Mouse (Mus musculus) limb, embryonic 10.5 days (tissue): ENCODE measurements around the gene Ptpn5. TPM values are rescaled to one million over a fixed set of nuclear protein-coding genes. Genes with fewer than 3 reads are reported as not detected.
A peak's percentile ranks its signal among the peaks of the same experiment; 100 is the strongest.

ENCODE experiments used
- DNase-seq: peaks from one replicate; pipeline ENCODE4 v3.0.0-alpha.2; 2017; ENCODE audit warnings: low spot score
- H3K27ac ChIP-seq: fragments of 300-500 bp; sonication (generic); 2 replicates; pipeline ENCODE4 v1.5.1; 2016; ENCODE audit warnings: mild to moderate bottlenecking
- H3K27me3 ChIP-seq: fragments of 300-500 bp; sonication (generic); 2 replicates; pipeline ENCODE4 v1.6.1; 2016; ENCODE audit warnings: low read depth, mild to moderate bottlenecking; ENCODE audit not compliant: poor library complexity, severe bottlenecking
- H3K36me3 ChIP-seq: fragments of 300-500 bp; sonication (generic); 2 replicates; pipeline ENCODE4 v1.6.1; 2016; ENCODE audit warnings: mild to moderate bottlenecking, moderate library complexity
- H3K4me1 ChIP-seq: fragments of 300-500 bp; sonication (generic); 2 replicates; pipeline ENCODE4 v1.6.1; 2016
- H3K4me3 ChIP-seq: fragments of 300-500 bp; sonication (generic); 2 replicates; pipeline ENCODE4 v1.5.1; 2016; ENCODE audit warnings: mild to moderate bottlenecking, moderate library complexity
- H3K9me3 ChIP-seq: fragments of 300-500 bp; sonication (generic); replicated peaks from 2 replicates; pipeline ENCODE4 v1.6.1; 2016; ENCODE audit warnings: mild to moderate bottlenecking
- WGBS: fragments of 180-500 bp; shearing (Covaris S2); methylation state at CpG from one replicate; pipeline ENCODE4 v1.1.7; 2016; 5-methylcytosine and 5-hydroxymethylcytosine counted together
- polyA plus RNA-seq: library from polyadenylated mRNA; unstranded; fragments of >200 nt; fragmentation: Nextera tagmentation; extraction: Ambion mirVana; gene quantifications from 2 replicates; pipeline ENCODE4 v1.2.1, GENCODE M21; 2016

Gene Ptpn5
- polyA plus RNA-seq: 0.20 and 0.30 TPM in 2 replicates

DNA sequence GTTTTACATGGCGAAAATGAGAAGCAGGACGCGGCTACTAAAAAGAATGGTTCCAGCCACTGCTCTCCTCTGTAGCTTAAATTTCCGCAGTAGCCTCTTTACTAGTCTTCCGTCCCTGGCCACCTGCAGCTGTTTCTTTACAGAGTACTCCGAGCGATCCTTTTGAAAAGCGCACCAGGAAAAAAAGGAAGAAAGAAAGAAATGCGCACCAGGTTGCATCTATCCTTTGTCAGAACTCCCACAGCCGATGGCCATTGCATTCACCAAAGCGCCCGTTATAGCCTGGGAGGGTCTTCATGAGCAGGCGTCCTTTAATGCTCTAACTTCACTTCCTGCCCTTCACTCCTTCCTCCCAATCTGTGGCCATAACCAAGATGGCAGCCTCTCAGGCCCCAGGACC, at the start of gene Ptpn5:
Ptpn5 (minus strand) TSS at position 354 of the 400 bp plus-strand sequence.
- Histone ChIP-seq H3K27ac (peak within 1 kb of the TSS; percentile 75), H3K36me3 (no peaks in the 10 kb centered on the region), H3K4me3 (peak within 1 kb of the TSS; percentile 66), H3K4me1 (peaks cover 18% of the 10 kb centered on the region), H3K27me3 (peaks cover 73% of the 10 kb centered on the region), H3K9me3 (no peaks in the 10 kb centered on the region)
- 9% methylated on average over 13 of the region's 13 CpGs for WGBS
- DNase-seq: no peak

- 86% methylated on average over 5 of the region's 5 CpGs for WGBS
- no peaks in the 10 kb centered on the region for H3K9me3 ChIP-seq
- no peak overlapping the region for H3K4me3 ChIP-seq
- DNase-seq: no peak
- H3K36me3 ChIP-seq: no peaks in the 10 kb centered on the region
- no peak overlapping the region for H3K27ac ChIP-seq
- no peaks in the 10 kb centered on the region for H3K4me1 ChIP-seq
- H3K27me3 ChIP-seq: no peaks in the 10 kb centered on the region
These were observed 37.3 kb upstream of the Ptpn5 start for GRCm38 (mm10) chr7:47170814-47171213.

DNA sequence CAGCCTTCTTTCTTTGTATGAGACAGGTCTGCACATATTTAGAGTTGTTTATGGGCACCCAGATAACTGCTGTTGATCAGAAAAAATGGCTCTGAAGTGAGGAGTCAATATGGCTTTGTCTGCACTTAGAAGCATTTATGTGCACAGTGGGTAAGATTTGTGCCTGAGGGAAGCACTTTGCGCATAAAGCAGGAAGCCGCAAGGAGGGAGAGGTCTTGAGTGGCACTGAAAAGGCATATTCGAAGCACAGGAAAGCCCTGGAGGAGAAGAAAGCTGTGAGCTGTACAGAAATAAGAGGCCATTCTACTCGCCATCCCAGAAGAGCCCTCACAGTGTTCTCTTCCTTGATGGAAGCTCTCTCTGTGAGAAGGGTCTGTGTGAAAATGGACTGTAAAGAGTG, 31.5 kb upstream of the Ptpn5 start:
- Histone ChIP-seq H3K4me1 (no peaks in the 10 kb centered on the region), H3K4me3 (no peak overlapping the region), H3K9me3 (no peaks in the 10 kb centered on the region), H3K27ac (no peak overlapping the region), H3K36me3 (no peaks in the 10 kb centered on the region), H3K27me3 (no peaks in the 10 kb centered on the region)
- DNase-seq: no peak
- 81% methylated on average over 4 of the region's 4 CpGs for WGBS

DNA sequence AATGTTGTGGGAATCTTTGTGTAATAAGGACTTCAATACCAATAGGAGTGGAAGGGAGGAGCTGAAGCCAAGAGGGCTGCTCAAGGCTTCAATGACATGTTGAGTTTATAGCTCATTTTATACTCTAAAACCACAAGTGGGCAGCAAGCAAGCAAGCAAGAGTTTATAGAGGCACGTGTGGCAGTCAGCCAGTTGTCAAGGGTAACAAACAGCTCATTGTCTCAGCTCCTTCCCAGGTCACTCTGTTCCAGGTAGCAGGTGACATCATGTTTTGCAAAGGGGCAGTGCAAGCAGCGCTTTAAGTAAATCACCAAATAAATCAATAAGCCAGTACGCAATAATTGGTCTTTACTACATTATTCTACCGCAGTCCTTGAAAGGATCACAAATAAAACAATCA, 29.7 kb upstream of the Ptpn5 start:
- DNase-seq: no peak
- 84% methylated on average over 4 of the region's 4 CpGs for WGBS
- Histone ChIP-seq H3K27ac (no peak overlapping the region), H3K4me3 (no peak overlapping the region), H3K27me3 (no peaks in the 10 kb centered on the region), H3K36me3 (no peaks in the 10 kb centered on the region), H3K4me1 (no peaks in the 10 kb centered on the region), H3K9me3 (no peaks in the 10 kb centered on the region)

- Histone ChIP-seq H3K27ac (no peak overlapping the region), H3K4me1 (no peaks in the 10 kb centered on the region), H3K9me3 (no peaks in the 10 kb centered on the region), H3K27me3 (no peaks in the 10 kb centered on the region), H3K4me3 (no peak overlapping the region), H3K36me3 (no peaks in the 10 kb centered on the region)
- WGBS: 70% methylated on average over 2 of the region's 2 CpGs
- no peak for DNase-seq
These were observed 25.0 kb upstream of the Ptpn5 start for GRCm38 (mm10) chr7:47158451-47158850.

- Histone ChIP-seq H3K9me3 (no peaks in the 10 kb centered on the region), H3K27me3 (no peaks in the 10 kb centered on the region), H3K4me1 (no peaks in the 10 kb centered on the region), H3K36me3 (no peaks in the 10 kb centered on the region), H3K27ac (no peak overlapping the region), H3K4me3 (no peak overlapping the region)
- WGBS: 88% methylated on average over 9 of the region's 9 CpGs
- no peak for DNase-seq
These were observed 24.3 kb upstream of the Ptpn5 start for GRCm38 (mm10) chr7:47157743-47158142.

GRCm38 (mm10) chr7:47155849-47156248, 22.4 kb upstream of the Ptpn5 start:
- no peak overlapping the region for H3K27ac ChIP-seq
- H3K27me3 ChIP-seq: no peaks in the 10 kb centered on the region
- no peak overlapping the region for H3K4me3 ChIP-seq
- DNase-seq: no peak
- no peaks in the 10 kb centered on the region for H3K4me1 ChIP-seq
- WGBS: 84% methylated on average over 2 of the region's 2 CpGs
- no peaks in the 10 kb centered on the region for H3K36me3 ChIP-seq
- no peaks in the 10 kb centered on the region for H3K9me3 ChIP-seq

GRCm38 (mm10) chr7:47155396-47155795, 21.9 kb upstream of the Ptpn5 start:
- no peaks in the 10 kb centered on the region for H3K27me3 ChIP-seq
- no peaks in the 10 kb centered on the region for H3K4me1 ChIP-seq
- no peaks in the 10 kb centered on the region for H3K9me3 ChIP-seq
- H3K27ac ChIP-seq: no peak overlapping the region
- no peak for DNase-seq
- no peak overlapping the region for H3K4me3 ChIP-seq
- no peaks in the 10 kb centered on the region for H3K36me3 ChIP-seq
- WGBS: 92% methylated on average over 4 of the region's 4 CpGs

GRCm38 (mm10) chr7:47150420-47151061, 17.1 kb upstream of the Ptpn5 start:
- no peak overlapping the region for H3K4me3 ChIP-seq
- WGBS: 18% methylated on average over 11 of the region's 11 CpGs
- no peaks in the 10 kb centered on the region for H3K4me1 ChIP-seq
- H3K27me3 ChIP-seq: no peaks in the 10 kb centered on the region
- no peak overlapping the region for H3K27ac ChIP-seq
- DNase-seq: no peak
- H3K9me3 ChIP-seq: no peaks in the 10 kb centered on the region
- no peaks in the 10 kb centered on the region for H3K36me3 ChIP-seq

GRCm38 (mm10) chr7:47148298-47148697, 14.8 kb upstream of the Ptpn5 start:
- no peaks in the 10 kb centered on the region for H3K9me3 ChIP-seq

GRCm38 (mm10) chr7:47146034-47146812, 12.7 kb upstream of the Ptpn5 start:
- Histone ChIP-seq H3K4me1 (no peaks in the 10 kb centered on the region), H3K27me3 (no peaks in the 10 kb centered on the region), H3K27ac (no peak overlapping the region), H3K36me3 (no peaks in the 10 kb centered on the region), H3K4me3 (no peak overlapping the region), H3K9me3 (no peaks in the 10 kb centered on the region)
- no peak for DNase-seq
- 70% methylated on average over 12 of the region's 12 CpGs for WGBS

More at GRCm38 (mm10) chr7:47148298-47148697, 14.8 kb upstream of the Ptpn5 start:
- H3K4me1 ChIP-seq: no peaks in the 10 kb centered on the region
- H3K4me3 ChIP-seq: no peak overlapping the region
- no peak for DNase-seq
- no peak overlapping the region for H3K27ac ChIP-seq
- H3K27me3 ChIP-seq: no peaks in the 10 kb centered on the region
- H3K36me3 ChIP-seq: no peaks in the 10 kb centered on the region
- WGBS: 88% methylated on average over 7 of the region's 7 CpGs

DNA sequence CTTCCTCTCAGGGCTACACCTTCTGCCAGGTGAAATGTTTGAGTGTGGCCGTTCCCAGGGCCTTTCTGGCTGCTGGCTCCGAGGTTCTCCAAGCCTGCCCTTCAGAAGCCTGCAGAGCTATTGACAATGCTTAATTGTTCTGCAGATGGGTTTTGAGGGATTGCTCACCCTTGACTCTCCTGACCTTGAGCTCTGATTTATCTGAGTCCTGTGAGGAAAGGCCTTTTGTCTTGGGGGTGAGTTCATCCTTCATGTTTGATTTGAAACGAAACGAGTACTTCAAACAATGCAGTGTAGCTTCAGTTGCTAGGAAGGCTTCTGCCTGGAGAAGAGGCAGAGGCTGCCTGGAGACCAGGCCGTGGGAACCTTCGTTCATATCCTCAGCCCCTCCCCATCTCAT, 10.8 kb upstream of the Ptpn5 start:
- Histone ChIP-seq H3K9me3 (no peaks in the 10 kb centered on the region), H3K4me3 (no peak overlapping the region), H3K27ac (no peak overlapping the region), H3K4me1 (no peaks in the 10 kb centered on the region), H3K27me3 (no peaks in the 10 kb centered on the region), H3K36me3 (no peaks in the 10 kb centered on the region)
- no peak for DNase-seq
- 46% methylated on average over 6 of the region's 6 CpGs for WGBS

DNA sequence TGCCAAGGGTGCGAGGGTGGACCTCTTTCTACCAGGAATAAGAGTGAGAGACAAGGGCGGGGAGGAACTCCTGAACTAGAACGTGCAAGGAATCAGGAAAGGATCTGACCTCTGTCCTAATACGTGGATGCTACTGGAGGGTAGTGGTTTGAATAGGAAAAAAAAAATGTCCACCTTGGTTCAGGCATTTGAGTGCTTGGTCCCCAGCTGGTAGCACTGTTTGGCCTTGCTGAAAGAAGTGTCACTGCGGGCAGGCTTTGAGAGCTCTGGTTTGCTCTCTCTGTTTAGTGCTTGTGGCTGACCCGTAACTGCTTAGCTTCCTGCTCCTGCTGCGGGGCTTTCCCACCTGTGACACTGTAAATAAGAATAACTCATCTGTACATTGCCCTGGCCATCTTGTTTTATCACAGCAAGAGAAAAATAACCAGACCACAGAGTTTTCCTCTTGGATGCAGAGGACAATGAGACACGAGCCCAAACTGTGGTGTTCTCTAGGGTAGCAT, 6.4 kb upstream of the Ptpn5 start:
- DNase-seq: no peak
- Histone ChIP-seq H3K27ac (no peak overlapping the region), H3K4me3 (no peak overlapping the region), H3K27me3 (peaks cover 12% of the 10 kb centered on the region), H3K36me3 (no peaks in the 10 kb centered on the region), H3K4me1 (no peaks in the 10 kb centered on the region), H3K9me3 (no peaks in the 10 kb centered on the region)
- 82% methylated on average over 8 of the region's 8 CpGs for WGBS
